Mouse (Mus musculus): ENCODE measurements around the gene Arl9.
"Not testable (repeated sequence)": the region's sequence is repeated elsewhere in the genome, so short reads cannot be mapped to it uniquely, and the experiment has no call there.

The Arl9 gene

DNA sequence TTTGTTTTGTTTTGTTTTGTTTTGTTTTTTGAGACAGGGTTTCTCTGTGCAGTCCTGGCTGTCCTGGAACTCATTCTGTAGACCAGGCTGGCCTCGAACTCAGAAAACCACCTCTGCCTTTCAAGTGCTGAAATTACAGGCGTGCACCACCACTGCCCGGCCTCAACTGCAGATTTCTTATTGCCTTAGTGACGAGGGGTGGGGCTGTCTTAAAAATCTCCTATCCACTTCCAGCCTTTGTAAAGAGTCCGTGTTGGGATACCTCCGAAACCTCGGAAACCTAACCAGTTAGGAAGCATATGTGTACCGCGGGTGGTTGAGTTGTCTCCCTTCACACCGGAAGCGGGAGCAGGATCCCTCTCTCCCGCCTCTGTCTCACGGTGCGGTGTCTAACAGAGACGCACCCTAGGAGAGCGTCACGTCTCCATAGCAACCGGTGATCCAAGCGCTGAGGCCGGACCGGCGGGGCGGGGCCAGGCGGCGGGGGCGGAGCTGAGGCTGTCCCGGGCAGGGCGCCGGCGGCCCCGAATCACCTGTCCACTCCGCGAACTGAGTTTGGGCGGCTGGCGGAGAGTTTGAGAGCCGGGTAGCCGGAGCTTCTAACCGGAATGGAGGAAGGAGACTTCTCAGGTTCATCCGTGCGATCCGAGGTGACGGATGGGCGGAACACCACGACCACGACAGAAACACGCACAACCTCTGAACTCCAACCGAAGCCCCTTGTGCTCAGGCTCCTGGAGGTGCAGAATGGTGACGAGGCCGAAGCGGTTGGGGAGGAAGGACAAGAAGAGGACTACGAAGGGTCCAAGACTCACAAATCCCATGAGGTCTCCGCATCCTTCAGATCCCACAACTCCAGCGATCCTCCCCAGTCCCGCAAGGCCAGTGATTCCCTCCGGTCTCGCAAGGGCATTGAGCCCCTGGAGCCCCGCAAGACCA lies 12.0 kb downstream of the Arl9 start, which contains the start of gene Thegl:
Thegl (plus strand) TSS at position 480 of the 939 bp plus-strand sequence.
- DNase-seq (ENCODE audit: low spot score in 2 of 2): peak; percentile 18 to 44

DNA sequence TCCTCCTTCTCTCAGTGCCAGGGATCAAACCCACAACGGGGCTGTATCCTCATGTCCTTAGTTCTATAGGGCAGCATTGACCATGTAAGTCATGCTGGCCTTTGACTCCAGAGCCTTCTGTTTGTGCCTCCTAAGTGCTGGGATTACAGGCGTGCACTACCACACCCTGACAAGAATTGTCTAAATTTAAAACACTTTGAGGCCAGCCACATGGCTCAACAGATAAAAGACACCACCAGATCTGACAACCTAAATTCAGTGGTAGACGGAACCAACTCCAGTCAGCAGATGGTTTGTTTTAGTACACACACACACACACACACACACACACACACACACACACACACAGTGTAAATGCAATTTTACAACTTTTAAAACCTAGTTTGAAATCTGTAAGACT lies 24.2 kb downstream of the Arl9 start:
- no peak for DNase-seq (ENCODE audit: low spot score in 2 of 2)

DNA sequence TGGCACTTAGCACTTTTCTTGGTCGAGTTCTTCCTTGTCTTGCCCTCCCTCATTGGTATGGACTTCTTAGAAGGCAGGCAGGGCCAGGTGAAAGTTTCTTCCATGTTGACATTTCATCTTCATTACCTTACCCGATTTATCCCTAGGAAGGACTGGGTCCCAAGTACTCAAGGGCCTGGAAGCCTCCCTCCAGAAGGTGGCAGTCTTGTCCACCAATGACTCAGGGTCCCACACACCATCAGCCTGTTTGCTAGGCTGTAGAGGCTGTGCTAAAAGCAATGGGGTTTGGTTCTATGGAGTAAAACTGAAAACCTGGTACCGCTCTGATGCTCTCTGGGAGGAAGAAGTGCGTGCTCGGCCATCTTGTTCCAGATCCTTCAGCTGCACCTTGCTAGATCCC lies 25.9 kb downstream of the Arl9 start:
- peak in 1 of 2 experiments; percentile 23 for DNase-seq (ENCODE audit: low spot score in 2 of 2)

DNA sequence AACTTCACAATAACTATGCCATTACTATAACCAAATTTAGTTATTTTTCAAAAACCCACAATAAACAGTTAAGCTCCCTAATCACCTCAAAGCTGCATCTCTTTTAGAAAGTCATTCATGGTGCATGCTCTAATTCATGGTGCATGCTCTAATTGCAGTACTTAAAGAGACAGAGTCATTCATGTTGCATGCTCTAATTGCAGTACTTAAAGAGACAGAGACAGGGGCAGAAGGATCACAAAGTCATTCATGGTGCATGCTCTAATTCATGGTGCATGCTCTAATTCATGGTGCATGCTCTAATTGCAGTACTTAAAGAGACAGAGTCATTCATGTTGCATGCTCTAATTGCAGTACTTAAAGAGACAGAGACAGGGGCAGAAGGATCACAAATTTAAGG lies 31.2 kb downstream of the Arl9 start:
- not testable (repeated sequence) for DNase-seq (ENCODE audit: low spot score in 2 of 2)

DNA sequence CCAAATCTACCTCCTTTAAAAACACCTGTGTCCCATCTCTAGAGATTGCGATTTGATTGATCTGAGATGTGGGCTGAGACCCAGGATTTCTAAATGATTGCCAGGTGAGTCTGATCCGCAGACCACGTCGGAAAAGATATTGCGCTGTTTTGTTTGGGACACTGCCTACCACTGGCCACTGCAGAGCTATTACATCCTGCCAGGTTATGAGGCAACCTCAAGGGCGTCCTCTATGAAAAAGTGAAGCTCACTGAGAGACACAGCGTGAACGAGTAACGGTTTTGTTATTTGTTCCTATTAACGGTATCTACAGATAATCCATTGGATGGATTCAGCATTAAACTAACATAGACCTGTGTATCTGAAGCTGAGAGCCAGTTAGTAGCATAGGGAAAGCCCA lies 34.6 kb downstream of the Arl9 start:
- no peak for DNase-seq (ENCODE audit: low spot score in 2 of 2)

DNA sequence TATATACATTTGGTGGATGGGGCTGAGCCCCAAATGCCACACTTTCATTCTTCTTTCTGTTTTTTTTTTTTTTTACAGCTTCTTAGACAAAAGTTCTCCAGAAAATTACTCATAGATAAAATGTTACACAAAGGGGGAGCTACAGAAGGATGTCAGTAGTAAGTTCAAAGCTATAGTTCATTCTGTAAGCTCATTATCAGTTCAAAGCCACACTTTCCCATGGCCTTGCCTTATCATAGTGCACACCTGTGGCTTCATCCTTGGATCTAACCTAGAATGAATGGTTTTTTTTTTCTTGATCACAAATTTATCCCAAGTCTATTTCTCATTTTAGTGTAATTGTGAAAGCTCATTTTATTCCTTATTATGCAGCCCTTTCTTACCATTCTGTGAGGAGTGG lies 35.5 kb downstream of the Arl9 start:
- no peak for DNase-seq (ENCODE audit: low spot score in 2 of 2)

DNA sequence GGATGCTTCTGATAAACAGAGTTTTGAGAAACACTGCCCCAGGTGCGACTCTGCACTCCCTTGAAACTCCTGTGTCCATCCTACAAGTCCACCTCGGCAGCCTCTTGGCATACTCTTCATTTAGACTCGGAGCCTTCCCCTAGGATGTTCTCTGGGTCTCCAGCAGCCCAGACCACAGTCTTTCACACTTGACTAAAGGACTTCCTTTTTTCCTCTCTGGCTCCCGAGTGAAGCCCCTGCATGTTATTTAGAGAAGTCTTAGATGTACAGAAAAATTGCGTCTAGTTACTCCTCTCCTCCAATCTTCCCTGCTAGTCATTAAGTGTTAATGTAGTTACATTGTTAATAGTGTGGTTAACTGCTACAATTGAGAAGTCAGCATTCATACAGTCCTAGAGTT lies 40.5 kb downstream of the Arl9 start:
- DNase-seq (ENCODE audit: low spot score in 2 of 2): no peak

DNA sequence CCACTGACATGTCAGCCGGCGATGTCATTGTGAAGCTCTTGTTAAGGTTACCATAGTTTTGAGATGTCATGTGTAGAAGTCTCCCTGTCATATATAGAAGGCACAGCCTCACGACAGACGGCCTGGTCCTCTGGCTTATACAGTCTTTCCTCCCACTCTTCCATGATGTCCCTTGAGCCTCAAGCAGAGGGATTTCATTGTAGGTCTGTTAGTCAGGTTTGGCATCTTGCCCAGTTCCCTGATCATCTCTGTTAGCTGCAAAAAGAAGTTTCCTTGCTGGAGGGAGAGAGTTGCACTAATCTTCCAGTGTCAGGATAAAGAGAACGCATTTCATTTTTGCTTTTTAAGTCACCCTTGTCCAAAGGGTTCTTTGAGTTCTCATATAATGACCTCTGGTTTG lies 48.8 kb downstream of the Arl9 start:
- DNase-seq (ENCODE audit: low spot score in 2 of 2): no peak

DNA sequence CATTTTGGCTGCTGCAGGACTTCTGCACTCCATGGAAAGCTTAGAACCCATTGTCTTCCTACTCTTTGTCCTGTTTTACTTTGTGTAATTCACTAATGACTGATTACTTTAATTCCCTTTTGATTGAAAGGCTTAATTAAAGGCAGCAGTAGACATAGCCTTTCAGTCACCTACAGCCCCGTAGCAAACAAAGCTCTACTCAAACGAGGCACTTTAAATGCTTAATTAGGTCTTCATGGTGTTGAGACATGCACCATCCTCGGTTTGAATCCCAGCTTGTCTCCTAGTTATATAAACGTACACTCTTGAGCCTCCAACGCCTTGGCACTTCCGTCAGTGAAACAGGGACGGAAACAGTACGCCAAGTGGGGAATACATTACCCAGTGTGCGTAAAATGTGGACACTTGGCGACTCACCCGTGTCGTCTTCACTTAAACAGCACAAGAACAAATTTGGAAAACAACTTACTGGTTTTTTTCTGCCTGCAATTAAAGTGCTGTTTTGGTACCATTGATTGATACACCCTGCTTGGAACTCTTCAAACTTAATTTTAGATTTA lies 53.1 kb downstream of the Arl9 start:
- DNase-seq (ENCODE audit: low spot score in 2 of 2): no peak

All from thymus, postnatal 10 days (tissue).